Mouse (Mus musculus) small intestine, adult 2 months (tissue): ENCODE results near the gene Mfng.

Source experiments
- CTCF ChIP-seq: fragments of 200-500 bp; IDR thresholded peaks from 2 replicates; pipeline ENCODE4 v1.5.1; 2012; ENCODE audit warnings: low read depth, mild to moderate bottlenecking, control low read depth, inconsistent platforms, low read length, moderate library complexity, mixed read lengths; ENCODE audit not compliant: insufficient replicate concordance, insufficient read length; ENCODE audit errors: extremely low read depth
- POLR2A ChIP-seq: fragments of 200-500 bp; IDR thresholded peaks from 2 replicates; pipeline ENCODE4 v1.6.1; 2012; ENCODE audit warnings: low read depth, mild to moderate bottlenecking, control low read depth, inconsistent platforms, low read length, moderate library complexity

DNA sequence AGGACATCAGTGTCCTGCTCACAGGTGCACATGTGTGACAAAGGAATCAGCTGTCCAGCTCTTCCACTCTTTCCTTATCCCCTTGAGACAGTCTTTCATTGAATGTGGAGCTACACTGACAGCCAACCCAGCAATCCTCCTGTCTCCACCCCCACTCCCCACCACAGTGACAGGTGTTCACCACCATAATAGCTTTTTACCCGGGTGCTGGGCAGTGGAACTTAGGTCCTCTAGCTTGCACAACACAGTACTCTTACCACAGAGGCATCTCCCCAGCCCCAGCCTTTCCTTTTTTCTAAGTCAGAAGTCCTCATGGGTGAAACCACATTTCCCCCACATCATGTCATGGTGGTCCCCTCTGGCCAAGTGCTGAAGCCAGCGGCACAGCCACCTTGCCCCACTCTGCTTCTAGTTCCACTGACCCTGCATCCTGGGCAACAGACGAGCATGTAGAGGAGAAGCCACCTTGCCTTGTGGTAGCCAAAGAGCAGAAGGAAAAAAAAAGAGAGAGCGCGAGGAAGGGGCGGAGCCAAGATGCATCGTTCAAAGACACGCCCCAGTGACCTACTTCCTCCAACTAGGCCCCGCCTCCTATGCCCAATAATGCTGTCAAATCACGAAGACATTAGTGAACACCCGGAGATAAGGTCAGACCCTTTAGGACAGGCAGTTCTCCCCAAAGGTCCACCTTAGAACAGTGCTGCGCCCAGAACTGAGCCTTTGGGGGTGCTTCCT is 42.8 kb downstream of the Mfng start:
- TF ChIP-seq POLR2A (no peak), CTCF (no peak)
